17 mouse cellular contexts compared by ENCODE assay signal in genomic region chr2:135641002-135641401, GRCm38 (mm10).
"Had no signal": no experiment of that assay in that cellular context is flagged by ENCODE, and none has a peak within 500 bp of the region (broad histone marks: within the 10 kb centered on the region; RNA-seq: fewer than 3 reads in every experiment).

No protein-coding gene starts in this region.

- DNase-seq: kidney, adult 18-20 months; kidney, postnatal 25 days; layer of hippocampus, adult 9-11 months; liver, embryonic 13.5 days; lung, adult 2 months; lung, postnatal 4 days; midbrain, embryonic 14.5 days; retina, postnatal 1 day; right cerebral cortex, postnatal 25 days; spleen, adult 18-20 months; thymus, adult 18-20 months; thymus, postnatal 36 days had no signal

- H3K4me2 ChIP-seq: liver, embryonic 13.5 days; midbrain, embryonic 11.5 days; neural tube, embryonic 13.5 days; stomach, embryonic 15.5 days had no signal

- H3K27me3 ChIP-seq: liver, embryonic 13.5 days; neural tube, embryonic 13.5 days; stomach, embryonic 15.5 days had no signal

- H3K27ac ChIP-seq: kidney, postnatal 0 days; layer of hippocampus, adult 2 months; liver, embryonic 13.5 days; neural tube, embryonic 13.5 days; stomach, embryonic 15.5 days had no signal

- H3K4me1 ChIP-seq: liver, embryonic 13.5 days; neural tube, embryonic 13.5 days; stomach, embryonic 15.5 days had no signal

- H3K4me3 ChIP-seq: layer of hippocampus, adult 2 months; liver, embryonic 13.5 days; neural tube, embryonic 13.5 days; stomach, embryonic 15.5 days had no signal

- H3K36me3 ChIP-seq: liver, embryonic 13.5 days; neural tube, embryonic 13.5 days; stomach, embryonic 15.5 days had no signal
